Mouse (Mus musculus): ENCODE measurements around the gene Epb41l5.
A peak's percentile ranks its signal among the peaks of the same experiment; 100 is the strongest.

Gene Epb41l5

GRCm38 (mm10) chr1:119533093-119533805, 115.6 kb downstream of the Epb41l5 start:
- DNase-seq (ENCODE audit: low spot score in 2 of 2): peak in 1 of 2 experiments; percentile 36

- DNase-seq (ENCODE audit: low spot score in 2 of 2): no peak
Measured at GRCm38 (mm10) chr1:119532165-119532564, 116.6 kb downstream of the Epb41l5 start.

- DNase-seq (ENCODE audit: low spot score in 2 of 2): no peak
Measured at GRCm38 (mm10) chr1:119530941-119531340, 117.9 kb downstream of the Epb41l5 start.

- DNase-seq (ENCODE audit: low spot score in 2 of 2): peak; percentile 79 to 91
Measured at GRCm38 (mm10) chr1:119525689-119526591, 122.9 kb downstream of the Epb41l5 start, which contains the start of gene Tmem185b. Gene Tmem185b, plus strand, starts transcription at chr1:119526160.

- DNase-seq (ENCODE audit: low spot score in 2 of 2): peak in 1 of 2 experiments; percentile 22
Measured at GRCm38 (mm10) chr1:119525004-119525444, 123.8 kb downstream of the Epb41l5 start.

GRCm38 (mm10) chr1:119523826-119524225, 125.0 kb downstream of the Epb41l5 start:
- no peak for DNase-seq (ENCODE audit: low spot score in 2 of 2)

- no peak for DNase-seq (ENCODE audit: low spot score in 2 of 2)
Measured at GRCm38 (mm10) chr1:119523369-119523768, 125.4 kb downstream of the Epb41l5 start.

GRCm38 (mm10) chr1:119522726-119523125, 126.1 kb downstream of the Epb41l5 start:
- no peak for DNase-seq (ENCODE audit: low spot score in 2 of 2)

GRCm38 (mm10) chr1:119521681-119522080, 127.1 kb downstream of the Epb41l5 start:
- no peak for DNase-seq (ENCODE audit: low spot score in 2 of 2)

GRCm38 (mm10) chr1:119521029-119521428, 127.8 kb downstream of the Epb41l5 start:
- DNase-seq (ENCODE audit: low spot score in 2 of 2): no peak

GRCm38 (mm10) chr1:119519286-119519685, 129.5 kb downstream of the Epb41l5 start:
- DNase-seq (ENCODE audit: low spot score in 2 of 2): no peak

GRCm38 (mm10) chr1:119518786-119519185, 130.0 kb downstream of the Epb41l5 start:
- no peak for DNase-seq (ENCODE audit: low spot score in 2 of 2)

GRCm38 (mm10) chr1:119518060-119518459, 130.7 kb downstream of the Epb41l5 start:
- peak in 1 of 2 experiments; percentile 29 for DNase-seq (ENCODE audit: low spot score in 2 of 2)

- no peak for DNase-seq (ENCODE audit: low spot score in 2 of 2)
Measured at GRCm38 (mm10) chr1:119510857-119511256, 137.9 kb downstream of the Epb41l5 start.

- no peak for DNase-seq (ENCODE audit: low spot score in 2 of 2)
Measured at GRCm38 (mm10) chr1:119510409-119510808, 138.4 kb downstream of the Epb41l5 start.

- DNase-seq (ENCODE audit: low spot score in 2 of 2): no peak
Measured at GRCm38 (mm10) chr1:119509474-119509873, 139.3 kb downstream of the Epb41l5 start.

GRCm38 (mm10) chr1:119508548-119508947, 140.3 kb downstream of the Epb41l5 start:
- DNase-seq (ENCODE audit: low spot score in 2 of 2): no peak

- DNase-seq (ENCODE audit: low spot score in 2 of 2): no peak
Measured at GRCm38 (mm10) chr1:119505951-119506350, 142.8 kb downstream of the Epb41l5 start.

- DNase-seq (ENCODE audit: low spot score in 2 of 2): peak; percentile 86 to 90
Measured at GRCm38 (mm10) chr1:119504260-119505062, 144.3 kb downstream of the Epb41l5 start, which contains the start of gene Ralb. Gene Ralb, minus strand, starts transcription at chr1:119504794.

- no peak for DNase-seq (ENCODE audit: low spot score in 2 of 2)
Measured at GRCm38 (mm10) chr1:119503808-119504207, 145.0 kb downstream of the Epb41l5 start.

GRCm38 (mm10) chr1:119503181-119503580, 145.6 kb downstream of the Epb41l5 start:
- no peak for DNase-seq (ENCODE audit: low spot score in 2 of 2)

- DNase-seq (ENCODE audit: low spot score in 2 of 2): no peak
Measured at GRCm38 (mm10) chr1:119502729-119503128, 146.1 kb downstream of the Epb41l5 start.

All from cerebellum, postnatal 4 days (tissue).